Mouse (Mus musculus): ENCODE data around the gene Lgr4.

DNA sequence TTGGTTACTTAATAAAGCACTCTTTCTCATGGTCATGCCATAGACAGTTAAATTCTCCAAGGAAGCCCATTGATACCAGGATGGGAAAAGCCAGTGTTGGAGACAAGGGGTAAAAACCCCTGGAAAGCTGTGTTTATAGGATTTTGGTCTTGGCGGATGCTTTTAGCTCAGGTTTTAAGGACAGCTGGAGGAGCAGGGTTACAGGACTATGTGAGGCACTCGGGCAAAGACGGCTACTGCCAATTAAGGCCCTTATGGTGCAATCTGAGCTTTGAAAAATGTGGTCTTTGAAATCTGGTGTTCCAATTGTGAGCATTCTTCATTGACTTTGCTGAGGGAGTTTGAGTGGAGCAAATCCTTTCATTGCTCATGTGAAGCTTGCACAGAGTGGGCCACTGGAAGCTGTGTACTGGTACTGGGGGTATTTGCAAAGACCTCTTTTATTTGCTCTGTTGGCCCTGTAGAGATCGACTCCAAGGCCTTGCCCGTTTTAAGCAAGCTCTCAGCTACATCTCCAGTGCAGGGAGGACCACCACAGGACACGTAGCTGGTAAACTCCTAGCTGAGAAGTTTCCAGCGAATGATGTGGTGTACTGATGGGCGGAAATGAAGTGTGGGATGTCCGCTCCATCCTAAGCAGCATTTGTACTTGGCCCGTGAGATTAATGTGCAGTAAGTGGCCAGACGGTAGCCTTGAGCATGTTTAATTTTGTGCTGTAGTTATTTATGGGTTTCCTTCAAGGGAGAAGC lies 68.8 kb downstream of the Lgr4 start:
- TF ChIP-seq CTCF (IDR thresholded peaks at IDR 0.05; ENCODE audit: low read depth, low read length) (no peak), GATA1 (IDR thresholded peaks at IDR 0.05; ENCODE audit: borderline replicate concordance, low read length) (no peak), TAL1 (conservative IDR thresholded peaks at IDR 0.05; ENCODE audit: low read depth, low read length) (no peak)
